Mouse (Mus musculus): Measurements from ENCODE around the gene Plin5. TPM values are rescaled to one million over a fixed set of nuclear protein-coding genes. Genes with fewer than 3 reads are reported as not detected.

Gene Plin5
- 0.18 and 0.46 TPM in 2 replicates for polyA plus RNA-seq (2016; fragmentation: Nextera tagmentation; extraction: Ambion mirVana)

DNA sequence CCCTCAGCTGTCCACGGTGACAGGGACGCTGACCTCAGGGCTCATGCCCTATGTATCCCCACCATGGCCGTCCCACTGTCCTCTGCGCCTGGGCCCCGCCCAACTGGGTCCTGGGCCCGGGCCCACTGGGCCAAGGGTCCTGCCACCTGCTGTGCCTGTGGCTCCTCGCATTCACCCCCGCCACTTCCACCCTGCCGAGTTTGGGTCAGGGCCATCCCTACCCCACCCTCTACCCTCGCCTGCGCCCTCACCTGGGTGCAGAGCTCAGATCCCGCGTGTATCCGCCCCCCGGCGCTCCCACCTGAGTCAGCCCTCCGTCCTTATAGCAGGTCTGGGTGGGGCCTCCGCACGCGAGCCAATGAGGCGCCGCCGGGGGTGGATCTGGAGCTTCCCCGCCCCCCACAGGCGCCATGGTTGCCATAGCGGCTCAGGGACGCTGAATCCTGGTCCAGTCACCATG, at the start of gene Plin5:
Gene Plin5 (minus strand): TSS at position 346 of the 460 bp plus-strand sequence.
- Histone ChIP-seq H3K27ac (no peak within 1 kb of the TSS), H3K36me3 (no peaks in the 10 kb centered on the region), H3K27me3 (ENCODE audit: insufficient read depth, poor library complexity, severe bottlenecking) (peaks cover 71% of the 10 kb centered on the region), H3K4me3 (peak within 1 kb of the TSS; percentile 54), H3K9me3 (peaks cover 2% of the 10 kb centered on the region), H3K4me1 (peaks cover 24% of the 10 kb centered on the region)
- WGBS: 1% methylated on average over 27 of the region's 27 CpGs
- peak; percentile 88 for DNase-seq (ENCODE audit: low spot score)

DNA sequence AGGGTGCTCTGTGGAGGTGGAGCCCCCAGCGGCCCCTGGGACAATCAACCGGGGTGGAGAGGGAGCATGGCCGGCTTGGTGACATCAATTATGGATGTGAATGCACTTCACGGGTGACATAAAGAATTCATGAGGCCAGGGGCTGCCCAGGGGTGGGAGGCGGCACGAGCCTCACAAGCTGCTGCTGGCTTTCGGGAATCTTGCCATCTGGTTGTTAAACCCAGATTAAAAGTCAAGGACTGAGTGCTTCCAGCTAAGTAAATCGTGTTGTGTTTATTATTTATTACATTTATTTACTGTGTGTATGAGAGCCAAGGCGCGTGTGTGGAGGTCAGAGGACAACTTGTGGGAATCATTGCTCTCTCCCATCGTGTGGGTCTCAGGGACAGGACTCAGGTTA, 48.3 kb upstream of the Plin5 start:
- H3K9me3 ChIP-seq: no peaks in the 10 kb centered on the region
- no peaks in the 10 kb centered on the region for H3K36me3 ChIP-seq
- no peak overlapping the region for H3K4me3 ChIP-seq
- no peak overlapping the region for H3K27ac ChIP-seq
- peaks cover 24% of the 10 kb centered on the region for H3K27me3 ChIP-seq (ENCODE audit: insufficient read depth, poor library complexity, severe bottlenecking)
- H3K4me1 ChIP-seq: peaks cover 24% of the 10 kb centered on the region
- 69% methylated on average over 11 of the region's 11 CpGs for WGBS
- no peak for DNase-seq (ENCODE audit: low spot score)

DNA sequence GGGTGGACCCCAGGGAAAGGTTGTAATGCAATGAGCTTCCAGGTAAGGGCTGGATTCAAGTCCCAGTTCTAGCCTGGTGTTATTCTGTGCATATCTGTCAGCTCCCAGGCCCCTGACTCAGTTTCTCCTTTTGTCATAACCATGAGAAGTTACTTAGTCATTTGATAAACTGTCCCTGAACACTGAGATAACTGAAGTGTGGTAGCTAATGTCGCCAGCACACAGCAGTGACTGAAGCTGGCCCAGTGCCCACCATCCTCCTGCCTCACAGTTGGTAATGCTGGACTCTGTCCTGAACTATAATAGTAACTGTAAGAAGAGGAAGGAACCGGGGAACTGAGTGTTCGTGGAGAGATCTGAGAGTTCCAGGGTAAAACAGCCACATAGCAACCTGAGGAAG, 47.1 kb upstream of the Plin5 start:
- WGBS: 72% methylated on average over 3 of the region's 3 CpGs
- H3K9me3 ChIP-seq: no peaks in the 10 kb centered on the region
- H3K27me3 ChIP-seq (ENCODE audit: insufficient read depth, poor library complexity, severe bottlenecking): peaks cover 30% of the 10 kb centered on the region
- H3K36me3 ChIP-seq: no peaks in the 10 kb centered on the region
- no peak overlapping the region for H3K4me3 ChIP-seq
- DNase-seq (ENCODE audit: low spot score): no peak
- peaks cover 18% of the 10 kb centered on the region for H3K4me1 ChIP-seq
- no peak overlapping the region for H3K27ac ChIP-seq

DNA sequence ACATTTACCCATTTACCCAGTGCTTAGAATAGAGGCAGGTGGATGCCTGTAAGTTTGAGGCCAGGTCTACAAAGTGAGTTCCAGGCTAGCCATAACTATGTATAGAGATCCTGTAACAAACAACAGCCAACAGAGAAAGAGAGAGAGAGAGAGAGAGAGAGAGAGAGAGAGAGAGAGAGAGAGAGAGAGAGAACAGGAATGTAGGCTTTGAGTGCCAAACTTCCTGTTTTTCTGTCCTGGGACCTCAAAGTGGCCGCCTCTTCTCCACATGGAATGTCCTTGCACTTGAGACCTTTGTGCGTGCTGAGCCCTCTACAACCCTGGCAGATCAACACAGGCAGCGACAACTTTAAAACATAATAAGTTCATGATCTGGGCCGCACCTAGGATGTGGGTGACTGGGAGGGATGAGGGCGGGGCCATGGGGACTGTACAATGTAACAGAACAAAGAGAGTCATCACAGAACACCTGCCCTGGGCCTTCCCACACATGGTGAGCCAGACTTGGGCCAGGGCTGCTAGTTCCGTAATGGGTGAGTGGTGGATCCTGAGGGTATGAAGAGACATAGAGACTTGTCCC, 46.2 kb upstream of the Plin5 start:
- H3K9me3 ChIP-seq: no peaks in the 10 kb centered on the region
- no peak overlapping the region for H3K4me3 ChIP-seq
- 71% methylated on average over 6 of the region's 6 CpGs for WGBS
- H3K4me1 ChIP-seq: peaks cover 21% of the 10 kb centered on the region
- H3K27ac ChIP-seq: no peak overlapping the region
- peaks cover 37% of the 10 kb centered on the region for H3K27me3 ChIP-seq (ENCODE audit: insufficient read depth, poor library complexity, severe bottlenecking)
- no peaks in the 10 kb centered on the region for H3K36me3 ChIP-seq
- no peak for DNase-seq (ENCODE audit: low spot score)

GRCm38 (mm10) chr17:56162231-56162774, 44.9 kb upstream of the Plin5 start, which contains the start of gene Tnfaip8l1:
Gene Tnfaip8l1 (plus strand): TSS chr17:56162477.
- under 1% methylated on average over 30 of the region's 30 CpGs for WGBS
- Histone ChIP-seq H3K27me3 (ENCODE audit: insufficient read depth, poor library complexity, severe bottlenecking) (peaks cover 51% of the 10 kb centered on the region), H3K9me3 (no peaks in the 10 kb centered on the region), H3K4me1 (peaks cover 21% of the 10 kb centered on the region), H3K36me3 (no peaks in the 10 kb centered on the region), H3K4me3 (peak within 1 kb of the TSS; percentile 64), H3K27ac (peak within 1 kb of the TSS; percentile 83)
- peak; percentile 97 for DNase-seq (ENCODE audit: low spot score)

- H3K27ac ChIP-seq: no peak overlapping the region
- H3K36me3 ChIP-seq: no peaks in the 10 kb centered on the region
- 3% methylated on average over 9 of the region's 9 CpGs for WGBS
- peak; percentile 86 for DNase-seq (ENCODE audit: low spot score)
- no peak overlapping the region for H3K4me3 ChIP-seq
- H3K9me3 ChIP-seq: no peaks in the 10 kb centered on the region
- peaks cover 74% of the 10 kb centered on the region for H3K27me3 ChIP-seq (ENCODE audit: insufficient read depth, poor library complexity, severe bottlenecking)
- peaks cover 21% of the 10 kb centered on the region for H3K4me1 ChIP-seq
Measured at GRCm38 (mm10) chr17:56159729-56160128, 42.3 kb upstream of the Plin5 start.

DNA sequence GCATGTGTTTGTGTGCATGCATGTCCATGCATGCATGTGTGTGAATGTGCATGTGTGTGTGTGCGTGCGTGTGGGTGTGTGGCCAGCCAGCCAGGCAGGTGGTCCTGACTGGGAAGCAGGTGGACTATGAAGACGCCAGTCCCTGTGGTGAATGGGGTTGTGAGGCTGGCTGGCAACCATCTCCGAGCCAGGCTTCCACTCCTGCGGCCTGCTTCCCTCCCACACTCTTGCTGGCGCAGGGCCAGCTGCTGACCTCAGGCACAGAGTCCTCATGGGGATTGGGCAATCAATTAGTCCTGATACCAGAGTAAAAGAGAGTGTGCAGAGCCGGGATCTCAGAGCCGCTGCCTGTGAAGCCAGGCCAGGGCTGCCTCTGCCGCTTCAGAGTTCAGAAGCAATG, 36.2 kb upstream of the Plin5 start:
- no peak overlapping the region for H3K27ac ChIP-seq
- peaks cover 97% of the 10 kb centered on the region for H3K27me3 ChIP-seq (ENCODE audit: insufficient read depth, poor library complexity, severe bottlenecking)
- no peaks in the 10 kb centered on the region for H3K9me3 ChIP-seq
- 37% methylated on average over 9 of the region's 9 CpGs for WGBS
- peak; percentile 85 for DNase-seq (ENCODE audit: low spot score)
- peaks cover 18% of the 10 kb centered on the region for H3K4me1 ChIP-seq
- H3K4me3 ChIP-seq: no peak overlapping the region
- H3K36me3 ChIP-seq: no peaks in the 10 kb centered on the region

- H3K36me3 ChIP-seq: no peaks in the 10 kb centered on the region
- no peaks in the 10 kb centered on the region for H3K9me3 ChIP-seq
- H3K4me3 ChIP-seq: no peak overlapping the region
- H3K27me3 ChIP-seq (ENCODE audit: insufficient read depth, poor library complexity, severe bottlenecking): peaks cover 97% of the 10 kb centered on the region
- H3K4me1 ChIP-seq: peaks cover 24% of the 10 kb centered on the region
- no peak overlapping the region for H3K27ac ChIP-seq
- 47% methylated on average over 2 of the region's 2 CpGs for WGBS
- DNase-seq (ENCODE audit: low spot score): no peak
Measured at GRCm38 (mm10) chr17:56149897-56150296, 32.5 kb upstream of the Plin5 start.

DNA sequence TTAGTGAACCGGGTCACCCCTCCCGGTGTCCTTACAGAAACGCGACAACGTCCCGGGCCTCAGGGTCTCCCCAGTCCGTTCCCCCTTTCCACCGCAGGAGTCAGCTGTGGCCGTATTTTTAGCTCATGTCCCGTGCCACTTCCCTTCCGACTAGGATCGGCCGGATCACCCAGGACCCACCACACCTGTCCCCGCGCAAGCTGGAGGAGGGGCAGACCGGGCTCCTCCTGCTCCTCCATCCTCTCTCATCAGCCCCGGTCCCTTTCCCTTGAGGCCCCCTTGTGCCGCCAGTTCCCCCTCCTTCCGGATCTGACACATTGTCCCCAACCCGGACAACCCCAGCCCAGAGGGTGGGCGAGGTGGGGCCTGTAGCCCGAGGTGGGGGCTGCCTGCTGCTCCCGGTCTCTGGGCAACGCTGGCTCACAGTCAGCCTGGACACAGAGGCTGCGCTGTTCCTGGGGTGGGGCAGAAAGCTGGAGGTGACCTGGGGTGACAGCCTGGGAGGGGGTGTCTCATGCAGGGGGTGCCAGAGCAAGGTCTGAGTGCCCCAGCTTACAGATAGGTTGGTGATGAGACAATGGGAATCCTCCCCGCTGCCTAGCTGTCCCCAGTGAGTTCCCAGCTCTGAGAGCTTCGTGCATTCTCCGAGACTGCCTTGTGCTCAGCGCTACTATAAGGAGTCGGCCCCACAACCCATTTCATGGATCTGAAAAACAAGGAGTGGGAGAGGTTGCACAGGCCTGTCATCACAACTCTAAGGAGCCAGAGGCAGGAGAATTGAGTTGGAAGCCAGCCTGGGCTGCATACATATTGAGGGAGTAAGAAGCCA, 31.6 kb upstream of the Plin5 start:
- DNase-seq (ENCODE audit: low spot score): no peak
- Histone ChIP-seq H3K4me3 (peak overlapping the region; percentile 37), H3K27me3 (ENCODE audit: insufficient read depth, poor library complexity, severe bottlenecking) (peaks cover 97% of the 10 kb centered on the region), H3K27ac (no peak overlapping the region), H3K9me3 (no peaks in the 10 kb centered on the region), H3K4me1 (peaks cover 22% of the 10 kb centered on the region), H3K36me3 (no peaks in the 10 kb centered on the region)
- 2% methylated on average over 30 of the region's 30 CpGs for WGBS

DNA sequence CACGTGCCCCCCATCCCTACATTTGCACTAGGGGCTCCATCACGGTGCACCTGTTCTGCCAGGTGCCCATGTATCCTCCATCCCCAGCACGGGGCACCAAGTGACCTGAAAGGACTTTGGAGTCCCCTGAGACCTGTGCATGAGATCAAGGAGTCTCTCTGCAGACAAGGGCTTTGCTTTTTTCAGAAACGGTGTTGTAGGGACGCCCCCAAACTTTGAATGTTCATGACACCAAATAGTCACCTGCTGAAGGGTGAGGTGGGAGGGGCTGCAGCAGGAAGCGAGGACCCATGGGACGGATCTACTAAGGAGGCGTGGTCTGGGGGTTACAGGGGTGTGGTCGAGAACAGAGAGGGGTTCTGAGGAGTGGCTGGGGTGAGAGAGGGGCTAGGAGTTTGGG, 30.9 kb upstream of the Plin5 start:
- H3K9me3 ChIP-seq: no peaks in the 10 kb centered on the region
- no peak overlapping the region for H3K4me3 ChIP-seq
- H3K4me1 ChIP-seq: peaks cover 16% of the 10 kb centered on the region
- peaks cover 97% of the 10 kb centered on the region for H3K27me3 ChIP-seq (ENCODE audit: insufficient read depth, poor library complexity, severe bottlenecking)
- DNase-seq (ENCODE audit: low spot score): no peak
- WGBS: 19% methylated on average over 9 of the region's 9 CpGs
- H3K27ac ChIP-seq: no peak overlapping the region
- H3K36me3 ChIP-seq: no peaks in the 10 kb centered on the region

DNA sequence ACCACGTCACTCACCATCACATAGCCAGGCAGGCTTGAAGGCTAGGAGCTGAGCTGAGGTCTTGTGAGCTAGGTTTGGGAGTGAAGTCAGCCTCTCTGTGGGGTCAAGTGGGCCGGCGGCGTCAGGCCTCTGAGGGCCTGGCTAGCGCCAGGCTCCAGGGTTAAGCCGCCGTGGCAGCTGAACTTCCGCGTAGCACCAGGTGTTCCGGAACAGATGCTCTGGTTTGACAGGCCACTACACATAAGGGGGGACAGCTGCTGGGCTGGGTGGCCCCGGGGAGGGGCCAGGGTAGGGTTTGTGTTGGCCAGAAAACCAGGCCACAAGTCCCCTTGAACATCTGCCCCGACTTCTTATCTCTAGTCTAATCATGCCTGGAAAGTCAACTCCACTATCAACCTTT, 30.0 kb upstream of the Plin5 start:
- Histone ChIP-seq H3K27me3 (ENCODE audit: insufficient read depth, poor library complexity, severe bottlenecking) (peaks cover 97% of the 10 kb centered on the region), H3K4me3 (no peak overlapping the region), H3K27ac (no peak overlapping the region), H3K4me1 (peaks cover 19% of the 10 kb centered on the region), H3K9me3 (no peaks in the 10 kb centered on the region), H3K36me3 (no peaks in the 10 kb centered on the region)
- WGBS: 47% methylated on average over 12 of the region's 12 CpGs
- DNase-seq (ENCODE audit: low spot score): no peak

- Histone ChIP-seq H3K27me3 (ENCODE audit: insufficient read depth, poor library complexity, severe bottlenecking) (peaks cover 100% of the 10 kb centered on the region), H3K4me3 (no peak overlapping the region), H3K9me3 (no peaks in the 10 kb centered on the region), H3K4me1 (peaks cover 32% of the 10 kb centered on the region), H3K27ac (no peak overlapping the region), H3K36me3 (no peaks in the 10 kb centered on the region)
- DNase-seq (ENCODE audit: low spot score): no peak
- WGBS: 20% methylated on average over 9 of the region's 9 CpGs
Measured at GRCm38 (mm10) chr17:56146131-56146530, 28.7 kb upstream of the Plin5 start.

DNA sequence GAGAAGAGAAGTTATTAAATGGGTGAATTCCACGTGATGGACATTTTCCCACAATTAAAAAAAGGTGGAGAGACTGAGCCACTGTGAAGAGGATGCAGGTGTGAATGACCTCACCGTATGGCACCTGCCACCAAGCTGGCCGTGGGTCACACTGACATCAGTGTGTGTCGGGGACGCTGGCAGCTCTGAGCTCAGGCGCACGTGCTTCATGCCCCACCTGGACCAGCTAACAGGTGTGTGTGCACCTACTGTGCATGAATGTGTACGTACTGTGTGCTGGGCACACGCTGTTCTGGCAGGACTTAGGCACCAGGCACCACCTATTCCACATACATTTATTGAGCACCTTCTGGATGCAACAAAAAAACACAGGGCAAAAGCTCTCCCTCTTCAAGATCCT, 27.1 kb upstream of the Plin5 start:
- no peaks in the 10 kb centered on the region for H3K36me3 ChIP-seq
- no peaks in the 10 kb centered on the region for H3K9me3 ChIP-seq
- peaks cover 43% of the 10 kb centered on the region for H3K4me1 ChIP-seq
- no peak overlapping the region for H3K4me3 ChIP-seq
- WGBS: 62% methylated on average over 9 of the region's 9 CpGs
- H3K27ac ChIP-seq: no peak overlapping the region
- DNase-seq (ENCODE audit: low spot score): no peak
- peaks cover 100% of the 10 kb centered on the region for H3K27me3 ChIP-seq (ENCODE audit: insufficient read depth, poor library complexity, severe bottlenecking)

Measured in heart, embryonic 10.5 days (tissue).